In the genomic region with DNA sequence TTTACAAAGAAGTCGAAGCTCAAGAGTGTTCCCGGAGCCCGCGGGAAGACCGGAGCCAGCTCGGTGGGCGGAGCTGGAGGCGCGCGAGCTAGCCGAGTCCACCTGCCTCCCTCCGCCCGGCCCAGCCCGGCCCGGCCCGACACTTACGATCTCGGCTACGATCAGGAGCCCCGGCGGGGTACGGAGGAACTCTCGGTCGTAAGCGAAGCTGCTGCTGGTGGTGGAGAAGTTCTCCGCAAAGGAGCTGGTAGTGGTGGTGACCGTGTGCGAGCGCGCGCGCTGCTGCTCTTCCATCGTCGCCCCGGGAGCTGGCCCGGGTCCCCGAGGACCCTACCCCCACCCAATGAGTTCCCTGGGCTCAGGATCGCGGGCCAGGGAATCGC, we compare ENCODE assay signal across 9 mouse cellular contexts. TPM values are rescaled to one million over a fixed set of nuclear protein-coding genes. Genes with fewer than 3 reads are reported as not detected.
DNase-seq lines count a peak whose midpoint lies in the region; ATAC-seq and TF ChIP-seq lines count a peak whose summit lies in the region.
"Had no signal": no experiment of that assay in that cellular context is flagged by ENCODE, and none has a peak within 500 bp of the region (broad histone marks: within the 10 kb centered on the region; RNA-seq: fewer than 3 reads in every experiment).

No protein-coding gene starts in this region.

- H3K27ac ChIP-seq in gastrocnemius, adult 2 months = peak overlapping the region; percentile 78
- no peak overlapping the region for H3K27ac ChIP-seq in forebrain, embryonic 11.5 days (ENCODE audit: low read depth, low read length)
- no peak overlapping the region for H3K27ac ChIP-seq in hindbrain, embryonic 15.5 days (replicated peaks)
- H3K27ac ChIP-seq in limb, embryonic 15.5 days = 0 out of 2 replicates have a peak overlapping the region, but pooled peaks have one; percentile 17
- H3K27ac ChIP-seq in midbrain, embryonic 12.5 days (replicated peaks) = no peak overlapping the region

- H3K4me3 ChIP-seq in gastrocnemius, adult 2 months = peak overlapping the region; percentile 93
- peak overlapping the region; percentile 69 for H3K4me3 ChIP-seq in forebrain, embryonic 11.5 days (ENCODE audit: low read depth, low read length)
- peak overlapping the region; percentile 76 for H3K4me3 ChIP-seq in hindbrain, embryonic 15.5 days
- H3K4me3 ChIP-seq in limb, embryonic 15.5 days = peak overlapping the region; percentile 66
- peak overlapping the region; percentile 62 for H3K4me3 ChIP-seq in midbrain, embryonic 12.5 days

- no peak for TF ChIP-seq CTCF in gastrocnemius, adult 2 months (IDR thresholded peaks at IDR 0.05)

- H3K9ac ChIP-seq in forebrain, embryonic 11.5 days (ENCODE audit: low read length) = peak overlapping the region; percentile 74
- H3K9ac ChIP-seq in hindbrain, embryonic 15.5 days = peak overlapping the region; percentile 58
- H3K9ac ChIP-seq in limb, embryonic 15.5 days = peak overlapping the region; percentile 52
- peak overlapping the region; percentile 47 for H3K9ac ChIP-seq in midbrain, embryonic 12.5 days (replicated peaks)

- ATAC-seq in forebrain, embryonic 11.5 days (replicated peaks; ENCODE audit: low FRiP score) = peak; percentile 71; the same call in 1 of the 2 replicates
- ATAC-seq in hindbrain, embryonic 15.5 days (ENCODE audit: low FRiP score, low read depth) = peak; percentile 63; the same call in 1 of the 2 replicates
- ATAC-seq in limb, embryonic 15.5 days (ENCODE audit: insufficient number of reproducible peaks, low FRiP score, low TSS enrichment, low read depth) = peak; percentile 26; the same call in 1 of the 2 replicates
- ATAC-seq in midbrain, embryonic 12.5 days (ENCODE audit: low FRiP score, low read depth) = peak; percentile 67

- H3K9me3 ChIP-seq in forebrain, embryonic 11.5 days (ENCODE audit: control insufficient read depth, low read length) = no peaks in the 10 kb centered on the region
- no peaks in the 10 kb centered on the region for H3K9me3 ChIP-seq in hindbrain, embryonic 15.5 days
- H3K9me3 ChIP-seq in limb, embryonic 15.5 days = no peaks in the 10 kb centered on the region
- H3K9me3 ChIP-seq in midbrain, embryonic 12.5 days = no peaks in the 10 kb centered on the region

- intact Hi-C loops in gastrocnemius, adult 2 months (cut with DNase I) = no loop called here

- H3K4me1 ChIP-seq in forebrain, embryonic 11.5 days (replicated peaks; ENCODE audit: control insufficient read depth, insufficient read depth, low read length) = peaks cover 6% of the 10 kb centered on the region; the same call in 1 of the 2 replicates
- H3K4me1 ChIP-seq in hindbrain, embryonic 15.5 days (replicated peaks) = peaks cover 14% of the 10 kb centered on the region
- peaks cover 17% of the 10 kb centered on the region for H3K4me1 ChIP-seq in limb, embryonic 15.5 days
- peaks cover 8% of the 10 kb centered on the region for H3K4me1 ChIP-seq in midbrain, embryonic 12.5 days

- no peaks in the 10 kb centered on the region for H3K36me3 ChIP-seq in forebrain, embryonic 11.5 days (ENCODE audit: control insufficient read depth, insufficient read depth, low read length)
- H3K36me3 ChIP-seq in hindbrain, embryonic 15.5 days = no peaks in the 10 kb centered on the region
- no peaks in the 10 kb centered on the region for H3K36me3 ChIP-seq in limb, embryonic 15.5 days
- no peaks in the 10 kb centered on the region for H3K36me3 ChIP-seq in midbrain, embryonic 12.5 days
- H3K36me3 ChIP-seq: G1E had no signal

- no peaks in the 10 kb centered on the region; the same call in 1 of the 2 replicates for H3K27me3 ChIP-seq in forebrain, embryonic 11.5 days (ENCODE audit: control insufficient read depth, insufficient read depth, low read length)
- peaks cover 26% of the 10 kb centered on the region for H3K27me3 ChIP-seq in hindbrain, embryonic 15.5 days
- peaks cover 4% of the 10 kb centered on the region; the same call in 1 of the 2 replicates for H3K27me3 ChIP-seq in limb, embryonic 15.5 days
- H3K27me3 ChIP-seq in midbrain, embryonic 12.5 days = peaks cover 48% of the 10 kb centered on the region

- WGBS in forebrain, embryonic 11.5 days = under 1% methylated on average over 40 of the region's 40 CpGs
- 0% methylated on average over 33 of the region's 40 CpGs for WGBS in hindbrain, embryonic 15.5 days
- under 1% methylated on average over 40 of the region's 40 CpGs for WGBS in limb, embryonic 15.5 days
- WGBS in midbrain, embryonic 12.5 days = under 1% methylated on average over 40 of the region's 40 CpGs

- peak overlapping the region; percentile 98 for H3K4me2 ChIP-seq in forebrain, embryonic 11.5 days (ENCODE audit: low read depth, low read length, severe bottlenecking)
- peak overlapping the region; percentile 100 for H3K4me2 ChIP-seq in hindbrain, embryonic 15.5 days
- H3K4me2 ChIP-seq in limb, embryonic 15.5 days = peak overlapping the region; percentile 98
- peak overlapping the region; percentile 97 for H3K4me2 ChIP-seq in midbrain, embryonic 12.5 days (replicated peaks)

- DNase-seq in gastrocnemius, adult 2 months = peak; percentile 56
- DNase-seq in gastrocnemius, postnatal 25 days = no peak
- DNase-seq in adrenal gland, postnatal 14 days = peak; percentile 68
- DNase-seq in forebrain, embryonic 11.5 days (ENCODE audit: low spot score) = no peak
- peak; percentile 33 for DNase-seq in thymus, postnatal 14 days

RNA-seq across cellular contexts. Expression of gene Cmtm8, which starts 0.3 kb away (rescaled TPM):
- 1 to 10 TPM; 2.0 to 2.1 TPM for total RNA-seq in gastrocnemius, adult 2 months (2021)
- 1 to 10 TPM; 1.9 to 2.2 TPM for total RNA-seq in gastrocnemius, postnatal 25 days (2021)
- total RNA-seq in adrenal gland, postnatal 14 days (2021) = 9.0 and 16.9 TPM in 2 replicates
- 19.1 and 21.2 TPM in 2 replicates for polyA plus RNA-seq in forebrain, embryonic 11.5 days (2014; fragmentation: Nextera tagmentation; extraction: Ambion mirVana)
- polyA plus RNA-seq in hindbrain, embryonic 15.5 days (2015; fragmentation: Nextera tagmentation; extraction: Ambion mirVana) = 7.5 and 8.6 TPM in 2 replicates
- polyA plus RNA-seq in limb, embryonic 15.5 days (2015; fragmentation: Nextera tagmentation; extraction: Ambion mirVana) = 20.6 and 21.8 TPM in 2 replicates
- polyA plus RNA-seq in midbrain, embryonic 12.5 days (2016; fragmentation: Nextera tagmentation; extraction: Ambion mirVana) = 13.2 and 14.9 TPM in 2 replicates
- polyA plus RNA-seq: G1E had no signal

Comparison
In these comparisons a context has a peak if more than half of its experiments do, and no peak if none do; other contexts are left out.
1. DNase-seq: peak in gastrocnemius, adult 2 months (single experiment), adrenal gland, postnatal 14 days (single experiment) and thymus, postnatal 14 days (single experiment); none in gastrocnemius, postnatal 25 days (single experiment) and forebrain, embryonic 11.5 days (single experiment).
2. H3K27ac ChIP-seq: peak in gastrocnemius, adult 2 months (single experiment) and limb, embryonic 15.5 days (single experiment); none in forebrain, embryonic 11.5 days (single experiment), hindbrain, embryonic 15.5 days (single experiment) and midbrain, embryonic 12.5 days (single experiment).
3. Peak in every context shown above with its lines, with median percentiles within 50 percentile points of each other: H3K4me3 ChIP-seq, ATAC-seq, H3K4me2 ChIP-seq and H3K9ac ChIP-seq.